In the genomic region with DNA sequence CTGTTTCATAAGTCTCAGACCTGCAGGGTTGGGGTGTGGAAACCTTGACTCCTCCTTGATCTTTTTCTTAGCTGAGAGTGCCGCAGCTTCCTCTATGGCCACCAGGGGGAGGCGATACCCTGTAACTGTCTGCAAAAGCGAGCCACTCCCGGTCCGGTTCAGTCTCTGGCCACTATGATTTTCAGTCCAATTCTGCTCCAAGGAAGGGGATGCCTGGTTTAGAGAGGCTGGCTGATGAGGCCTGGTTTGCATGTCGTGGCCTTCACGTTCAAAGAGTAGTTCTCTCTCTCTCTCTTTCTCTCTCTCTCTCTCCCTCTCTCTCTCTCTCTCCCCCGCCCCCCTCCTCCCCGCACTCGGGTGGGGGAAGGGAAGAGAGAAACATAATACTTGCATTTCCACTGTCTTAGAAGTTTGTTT, we compare ENCODE assay signal across 8 mouse cellular contexts.
DNase-seq lines count a peak whose midpoint lies in the region; ATAC-seq and TF ChIP-seq lines count a peak whose summit lies in the region.

No protein-coding gene starts in this region.

- DNase-seq in ES-CJ7 (ENCODE audit: low read depth, low spot score): peak; percentile 91
- peak; percentile 81 for DNase-seq in cerebellum, adult 11 months
- DNase-seq in forebrain, embryonic 14.5 days (ENCODE audit: low spot score): peak; percentile 79
- peak; percentile 65 to 81 for DNase-seq in heart, postnatal 14 days
- DNase-seq in layer of hippocampus, adult 11-12 months (ENCODE audit: low spot score): peak; percentile 80
- peak; percentile 74 for DNase-seq in liver, postnatal 0 days
- peak; percentile 45 for DNase-seq in telencephalon, adult 2 months (ENCODE audit: low read depth, low spot score)

- H3K27ac ChIP-seq in forebrain, embryonic 14.5 days (ENCODE audit: low read depth, low read length): no peak overlapping the region
- no peak overlapping the region for H3K27ac ChIP-seq in liver, postnatal 0 days (ENCODE audit: low read depth)
- peak overlapping the region; percentile 46; the same call in 1 of the 2 replicates for H3K27ac ChIP-seq in neural tube, embryonic 13.5 days (replicated peaks)

- 2% methylated on average over 10 of the region's 10 CpGs for WGBS in forebrain, embryonic 14.5 days
- WGBS in liver, postnatal 0 days (ENCODE audit: insufficient replicate concordance): under 1% methylated on average over 9 of the region's 10 CpGs
- 2% methylated on average over 8 of the region's 10 CpGs for WGBS in neural tube, embryonic 13.5 days

- peak; percentile 88 for ATAC-seq in forebrain, embryonic 14.5 days
- ATAC-seq in liver, postnatal 0 days: peak; percentile 68
- peak; percentile 87 for ATAC-seq in neural tube, embryonic 13.5 days (ENCODE audit: low read depth)

- peak overlapping the region; percentile 32; the same call in 1 of the 2 replicates for H3K9ac ChIP-seq in forebrain, embryonic 14.5 days (ENCODE audit: low read length)
- peak overlapping the region; percentile 38 for H3K9ac ChIP-seq in liver, postnatal 0 days (replicated peaks)
- peak overlapping the region; percentile 66 for H3K9ac ChIP-seq in neural tube, embryonic 13.5 days

- H3K4me2 ChIP-seq in forebrain, embryonic 14.5 days (ENCODE audit: low read length): peak overlapping the region; percentile 48
- peak overlapping the region; percentile 78 for H3K4me2 ChIP-seq in liver, postnatal 0 days (ENCODE audit: low read depth, low read length)
- H3K4me2 ChIP-seq in neural tube, embryonic 13.5 days: peak overlapping the region; percentile 67

- peak overlapping the region; percentile 30 for H3K4me3 ChIP-seq in forebrain, embryonic 14.5 days (ENCODE audit: low read depth, low read length)
- H3K4me3 ChIP-seq in liver, postnatal 0 days (ENCODE audit: low read depth, low read length): peak overlapping the region; percentile 38
- H3K4me3 ChIP-seq in neural tube, embryonic 13.5 days: peak overlapping the region; percentile 42

- no peak for TF ChIP-seq EP300 in liver, postnatal 0 days (IDR thresholded peaks at IDR 0.05; ENCODE audit: low read depth)

- H3K27me3 ChIP-seq in forebrain, embryonic 14.5 days (replicated peaks; ENCODE audit: control insufficient read depth, insufficient read depth, low read length): no peaks in the 10 kb centered on the region
- no peaks in the 10 kb centered on the region for H3K27me3 ChIP-seq in liver, postnatal 0 days (ENCODE audit: insufficient read depth, low read length)
- no peaks in the 10 kb centered on the region for H3K27me3 ChIP-seq in neural tube, embryonic 13.5 days

- TF ChIP-seq CTCF in liver, postnatal 0 days (IDR thresholded peaks at IDR 0.05; ENCODE audit: low read depth): peak; percentile 89

- no peaks in the 10 kb centered on the region for H3K9me3 ChIP-seq in forebrain, embryonic 14.5 days (replicated peaks; ENCODE audit: control insufficient read depth, low read length)
- no peaks in the 10 kb centered on the region for H3K9me3 ChIP-seq in liver, postnatal 0 days (ENCODE audit: low read length)
- H3K9me3 ChIP-seq in neural tube, embryonic 13.5 days: no peaks in the 10 kb centered on the region

- no peaks in the 10 kb centered on the region for H3K4me1 ChIP-seq in forebrain, embryonic 14.5 days (ENCODE audit: control insufficient read depth, insufficient read depth, low read length)
- H3K4me1 ChIP-seq in liver, postnatal 0 days (ENCODE audit: insufficient read depth): peaks cover 8% of the 10 kb centered on the region; the same call in 1 of the 2 replicates
- peaks cover 9% of the 10 kb centered on the region for H3K4me1 ChIP-seq in neural tube, embryonic 13.5 days (replicated peaks)

- intact Hi-C loops in heart, postnatal 14 days (cut with DNase I): loop anchor here (5.0 kb wide), 2 partner anchors 93 to 388 kb away; no protein-coding TSS in a partner anchor

- no peaks in the 10 kb centered on the region for H3K36me3 ChIP-seq in forebrain, embryonic 14.5 days (ENCODE audit: control insufficient read depth, insufficient read depth, low read length)
- H3K36me3 ChIP-seq in liver, postnatal 0 days (replicated peaks; ENCODE audit: insufficient read depth, low read length): no peaks in the 10 kb centered on the region
- no peaks in the 10 kb centered on the region for H3K36me3 ChIP-seq in neural tube, embryonic 13.5 days
